Mouse (Mus musculus): ENCODE measurements around the gene 3110082I17Rik.

- no peak for TF ChIP-seq POLR2A (IDR thresholded peaks at IDR 0.05; ENCODE audit: borderline replicate concordance, insufficient read depth, low read length)
- peak; percentile 89 for TF ChIP-seq CTCF (IDR thresholded peaks at IDR 0.05; ENCODE audit: borderline replicate concordance, insufficient read depth, low read depth, low read length)
These were observed 44.8 kb upstream of the 3110082I17Rik start for GRCm38 (mm10) chr5:139505073-139505606.
